Mouse (Mus musculus) T-helper 17 cell (primary cell): ENCODE measurements around the gene Cdk8.

ENCODE experiments used
- in situ Hi-C, 2 experiments: fragments of 300-600 bp; cut with MboI, MseI; formaldehyde crosslinking; loops; 1 replicate in 1 of 2; 2 replicates in 1 of 2; pipeline ENCODE4 v1.15.1; 2025; ENCODE audit warnings: high pct_unique_total_duplicates in 2 of 2

Gene Cdk8

DNA sequence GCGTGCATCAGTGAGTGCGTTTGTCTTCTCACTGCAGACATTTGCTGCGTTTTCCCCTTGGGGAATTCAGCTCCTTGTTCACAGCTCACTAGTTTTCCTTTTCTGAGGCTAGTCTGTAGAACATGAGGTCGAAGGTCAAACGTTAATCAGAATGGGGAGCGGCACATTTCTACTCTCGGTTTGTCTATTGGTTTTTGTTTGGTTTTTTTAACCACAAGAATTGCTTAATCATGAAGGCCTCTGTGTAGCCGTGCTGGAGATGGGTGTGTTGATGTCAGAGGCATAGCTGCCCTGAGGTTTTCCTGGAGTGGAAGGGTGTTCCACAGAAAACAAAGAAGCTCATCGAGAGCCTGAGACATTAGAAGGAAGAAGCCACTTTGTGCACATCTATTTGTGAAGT lies 39.6 kb downstream of the Cdk8 start:
- in situ Hi-C loops = no loop called here

DNA sequence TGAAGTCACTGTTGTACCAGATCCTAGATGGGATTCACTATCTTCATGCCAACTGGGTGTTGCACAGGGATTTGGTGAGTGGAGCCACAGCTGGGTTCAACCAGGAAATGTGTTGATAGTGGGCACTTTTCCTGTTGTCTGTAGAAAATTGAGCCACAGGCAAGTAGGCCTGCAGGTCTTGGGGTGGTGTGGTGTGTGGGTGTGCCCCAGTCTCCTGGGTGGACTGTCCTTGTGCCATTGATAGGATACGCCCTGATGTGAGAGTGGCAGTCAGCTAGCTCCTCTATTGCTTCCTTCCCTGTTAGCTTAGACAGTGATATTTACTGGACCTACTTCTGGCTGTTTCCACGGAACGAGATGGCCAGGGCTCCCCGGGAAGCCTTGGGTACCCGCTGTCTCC lies 40.6 kb downstream of the Cdk8 start:
- in situ Hi-C loops = no loop called here

DNA sequence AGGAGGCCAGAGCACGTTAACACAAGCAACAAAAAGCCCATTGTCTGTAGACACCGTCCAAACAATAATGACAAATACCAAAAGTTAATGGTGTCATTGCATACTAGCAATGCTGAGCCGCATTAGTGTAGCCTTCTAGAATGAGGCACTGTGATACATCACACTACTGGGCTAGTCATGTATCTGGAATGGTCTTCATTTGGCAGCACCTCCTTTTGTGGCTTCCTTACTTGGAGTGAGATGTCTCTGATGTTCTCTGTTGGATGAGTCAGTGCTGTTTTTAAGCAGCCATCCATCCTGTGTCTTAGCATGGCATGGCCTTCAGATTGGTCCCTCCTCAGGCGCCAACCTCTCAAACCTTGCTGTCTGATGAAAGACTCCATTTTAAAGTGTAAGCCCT lies 42.1 kb downstream of the Cdk8 start:
- in situ Hi-C loops = no loop called here

DNA sequence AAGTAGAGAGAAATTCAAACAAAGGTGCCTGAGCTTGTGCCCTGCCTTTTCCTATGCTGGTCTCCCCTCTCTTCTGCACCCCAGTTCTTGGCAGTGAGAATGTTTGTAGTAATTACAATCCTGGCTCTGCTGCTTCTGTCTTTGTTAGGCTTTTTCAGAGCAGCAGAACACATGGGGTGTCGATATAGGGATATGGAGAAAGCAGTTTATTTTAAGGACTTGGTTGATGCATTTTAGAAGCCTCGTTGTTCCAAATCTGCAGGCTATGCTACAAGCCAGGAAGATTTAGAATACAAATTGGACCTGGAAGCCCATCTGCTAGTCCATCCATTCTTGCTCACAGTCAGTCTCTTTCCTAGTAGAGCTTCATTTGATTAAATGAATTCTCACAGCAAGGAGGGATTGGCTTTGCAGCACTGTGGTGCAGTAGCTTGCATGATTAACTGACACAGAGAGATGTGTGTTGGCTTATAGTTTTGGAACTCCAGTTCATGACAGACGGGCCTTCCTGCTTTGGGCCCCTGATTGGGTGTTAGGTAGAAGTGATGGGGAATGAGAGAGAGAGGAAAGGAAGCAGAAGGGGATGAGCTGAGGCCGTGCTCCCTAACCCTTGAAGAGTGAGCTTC lies 43.5 kb downstream of the Cdk8 start:
- in situ Hi-C loops = no loop called here

DNA sequence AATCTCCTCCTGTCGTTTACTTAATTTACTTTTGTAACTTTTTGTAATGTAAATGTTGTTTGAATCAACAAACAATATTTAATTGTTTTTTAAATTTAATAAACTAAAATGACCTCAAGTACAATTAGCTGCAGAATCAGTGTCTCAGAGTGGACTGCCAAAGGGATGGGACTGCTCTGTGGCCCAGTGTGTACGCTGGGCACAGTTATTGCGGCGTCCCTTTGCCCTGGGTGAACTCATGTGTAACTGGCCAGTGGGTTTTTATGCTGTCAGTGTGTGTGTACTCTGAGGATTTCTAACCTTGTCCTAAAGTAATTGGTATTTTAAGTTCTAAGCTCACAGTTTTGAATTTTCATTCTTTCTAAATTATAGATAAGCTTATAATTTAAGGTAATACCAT lies 46.5 kb downstream of the Cdk8 start:
- in situ Hi-C loops = no loop called here

DNA sequence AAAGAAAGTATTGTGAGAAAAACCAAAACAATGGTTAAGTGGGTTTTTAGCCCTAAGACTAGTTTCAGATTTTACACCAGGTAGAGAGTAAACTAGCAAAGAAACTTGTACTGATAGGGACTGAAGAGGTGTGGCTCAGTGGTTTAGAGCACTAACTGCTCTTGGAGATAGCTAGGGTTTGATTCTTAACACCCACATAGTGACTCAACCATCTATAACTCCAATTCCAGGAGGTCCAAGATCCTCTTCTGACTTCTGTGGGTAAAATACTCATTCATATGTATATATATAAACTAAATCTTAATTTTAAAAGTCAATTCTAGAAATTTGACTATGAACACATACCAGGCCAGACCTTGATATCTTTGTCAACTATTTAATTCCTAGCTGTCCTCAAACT lies 49.0 kb downstream of the Cdk8 start:
- in situ Hi-C loops = no loop called here

DNA sequence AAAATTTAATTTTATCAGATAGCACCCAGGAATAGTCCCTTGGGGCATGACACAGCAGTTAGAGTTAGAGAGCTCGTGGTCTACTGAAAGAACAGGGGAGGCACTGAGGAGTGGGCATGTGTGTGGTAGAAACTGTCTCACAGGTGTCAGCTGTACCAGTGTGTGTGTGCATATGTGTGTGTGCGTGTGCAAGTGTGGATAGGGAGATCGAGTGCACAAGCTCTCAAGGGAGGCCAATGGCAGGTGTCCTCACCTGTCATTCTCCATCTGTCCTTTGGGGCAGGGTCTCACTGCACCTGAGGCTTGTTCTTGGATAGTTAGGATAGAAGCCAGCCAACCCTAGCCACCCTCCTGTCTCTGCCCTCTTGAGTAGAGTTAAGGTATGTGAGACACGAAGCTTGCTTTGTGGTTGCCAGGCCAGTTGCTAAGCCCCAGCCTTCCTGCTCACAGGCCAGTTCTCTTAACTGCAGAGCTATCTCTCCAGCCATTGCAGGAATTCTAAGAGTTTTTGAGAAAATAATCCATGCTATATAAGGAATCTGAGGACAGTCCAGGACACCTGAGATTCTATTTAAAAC lies 50.3 kb downstream of the Cdk8 start:
- in situ Hi-C loops = no loop called here

DNA sequence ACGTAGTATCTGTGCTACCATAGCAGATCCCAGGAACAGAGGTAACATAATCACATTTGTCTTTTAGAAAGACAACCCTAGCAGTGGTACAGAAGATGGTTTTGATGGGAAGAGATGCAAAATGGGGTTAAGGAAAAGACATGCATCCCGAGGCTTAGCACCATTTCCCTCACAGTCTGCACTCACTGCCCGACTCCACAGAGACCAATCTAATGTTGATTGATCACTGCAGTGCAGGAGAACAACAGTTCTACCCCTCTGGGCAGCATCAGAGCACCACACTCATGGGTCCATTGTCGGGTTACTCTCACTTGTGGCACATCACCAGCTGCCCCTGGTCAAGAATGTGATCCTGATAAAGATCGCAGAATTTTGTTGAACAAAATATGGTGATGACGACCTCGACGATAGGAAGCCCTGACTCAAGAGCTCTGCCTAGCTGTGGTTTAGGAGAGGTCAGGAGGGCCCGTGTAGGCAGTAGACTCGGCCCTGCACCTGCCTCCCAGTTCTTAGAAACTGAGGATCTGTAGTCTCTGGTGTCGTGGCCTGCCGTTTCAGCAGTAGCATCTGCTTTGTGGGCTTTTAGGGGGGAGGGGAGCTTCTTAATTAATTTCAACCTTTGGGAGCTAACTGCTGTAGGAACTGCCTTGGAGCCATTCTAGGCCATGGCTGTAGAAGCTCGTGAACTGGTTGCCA lies 51.0 kb downstream of the Cdk8 start:
- in situ Hi-C loops = no loop called here

DNA sequence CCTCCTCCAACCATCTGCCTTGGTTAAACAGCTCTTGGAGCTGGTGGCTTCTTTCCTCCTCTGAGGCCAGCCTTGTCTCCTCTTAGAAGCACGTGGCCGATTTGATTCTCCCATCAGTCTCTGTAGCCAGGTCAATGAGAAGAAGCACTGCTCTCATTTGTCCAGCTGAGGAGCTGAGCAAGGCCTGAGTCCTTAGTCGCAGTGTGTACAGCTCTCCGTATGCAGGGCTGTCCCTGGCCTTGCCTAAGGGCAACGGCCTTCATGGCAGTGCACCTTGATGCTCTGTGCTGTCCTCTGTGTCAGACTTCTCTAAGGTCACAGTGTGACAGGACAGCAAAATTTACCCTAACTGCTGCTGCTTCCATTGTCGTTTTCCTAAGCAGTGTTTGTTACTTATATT lies 52.9 kb downstream of the Cdk8 start:
- in situ Hi-C loops = no loop called here

DNA sequence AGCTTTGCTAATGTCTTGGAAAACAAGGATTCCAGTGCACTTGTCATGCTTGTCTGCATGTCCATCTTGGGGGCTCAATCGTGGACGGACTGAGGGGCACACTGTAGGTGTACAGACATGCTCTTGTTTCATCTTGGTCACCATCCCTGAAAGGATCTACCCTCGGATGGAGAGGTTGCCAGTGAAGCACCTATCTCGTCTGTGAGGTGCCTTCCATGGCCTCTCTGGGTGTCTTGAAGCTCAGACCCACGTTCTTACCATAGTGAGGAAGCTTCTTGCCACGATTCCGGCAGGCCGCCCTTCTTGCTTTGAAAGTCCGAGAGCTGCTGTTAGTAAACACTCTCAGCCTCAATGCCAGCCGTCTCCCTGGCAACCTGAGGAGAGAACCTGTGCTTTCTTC lies 56.4 kb downstream of the Cdk8 start:
- in situ Hi-C loops = loop anchor here in 1 of 2 experiments (5.0 kb wide), 1 partner anchor 50 kb away; no protein-coding TSS in a partner anchor

DNA sequence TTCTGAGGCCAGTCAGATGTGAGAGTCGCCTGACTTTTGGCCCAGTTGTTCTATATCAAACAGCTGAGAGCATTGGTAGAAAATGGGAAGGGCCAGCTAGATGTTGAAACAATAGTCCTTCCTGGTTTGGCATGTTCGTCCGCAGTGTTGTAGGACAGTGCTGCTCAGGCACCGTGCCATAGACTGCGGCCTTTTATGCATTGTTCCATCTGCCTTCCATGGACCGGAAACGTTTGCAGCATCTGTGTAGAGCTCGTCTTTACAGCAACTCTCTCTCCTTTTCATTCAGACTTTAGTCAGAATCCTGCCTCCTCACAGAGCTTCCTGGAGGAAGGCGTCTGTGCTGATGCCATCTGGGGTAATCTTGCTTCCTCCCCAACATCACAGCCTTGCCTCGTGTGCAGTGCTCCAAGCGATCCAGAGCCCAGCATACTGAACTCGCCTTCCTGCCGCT lies 57.0 kb downstream of the Cdk8 start:
- in situ Hi-C loops = loop anchor here in 1 of 2 experiments (5.0 kb wide), 1 partner anchor 51 kb away; no protein-coding TSS in a partner anchor

DNA sequence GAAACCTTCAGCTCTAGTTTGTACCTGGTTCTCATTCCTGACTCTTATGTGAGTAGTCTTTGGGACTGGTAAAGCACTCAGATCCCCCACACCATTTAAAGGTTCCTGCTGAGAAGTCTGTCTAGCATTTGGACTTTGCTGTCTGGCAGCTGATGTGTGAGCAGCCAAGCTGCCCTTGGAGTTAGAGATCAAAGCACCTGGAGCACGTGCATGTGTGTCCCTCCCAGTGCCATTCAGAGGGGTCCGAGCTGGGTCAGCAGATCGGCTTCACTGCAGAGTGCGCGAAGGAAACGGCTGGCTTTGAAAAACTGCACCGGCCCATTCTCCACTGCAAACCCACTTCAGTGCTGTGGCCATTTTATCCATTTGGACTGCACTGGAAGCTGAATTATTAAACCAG lies 58.9 kb downstream of the Cdk8 start:
- in situ Hi-C loops = loop anchor here in 1 of 2 experiments (5.0 kb wide), 1 partner anchor 53 kb away; no protein-coding TSS in a partner anchor

DNA sequence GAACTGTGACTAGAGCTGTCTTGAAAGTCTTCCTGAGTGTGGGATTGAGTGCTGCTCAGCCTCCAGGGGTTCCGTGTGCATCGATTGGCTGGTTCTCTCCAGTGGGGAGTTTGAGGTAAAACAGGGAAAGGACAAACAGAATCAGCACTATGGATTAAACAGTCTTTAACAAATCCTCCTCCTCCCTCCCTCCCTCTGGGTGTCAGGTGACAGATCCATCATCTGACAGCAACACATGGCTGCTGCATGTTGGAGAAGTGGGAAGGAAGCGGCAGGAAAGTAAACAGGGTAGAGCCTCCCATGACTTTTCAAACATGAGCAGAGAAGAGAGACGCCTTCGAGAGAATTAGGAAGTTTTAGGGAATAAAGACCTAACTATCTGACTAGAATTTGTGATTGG lies 59.4 kb downstream of the Cdk8 start:
- in situ Hi-C loops = no loop called here

DNA sequence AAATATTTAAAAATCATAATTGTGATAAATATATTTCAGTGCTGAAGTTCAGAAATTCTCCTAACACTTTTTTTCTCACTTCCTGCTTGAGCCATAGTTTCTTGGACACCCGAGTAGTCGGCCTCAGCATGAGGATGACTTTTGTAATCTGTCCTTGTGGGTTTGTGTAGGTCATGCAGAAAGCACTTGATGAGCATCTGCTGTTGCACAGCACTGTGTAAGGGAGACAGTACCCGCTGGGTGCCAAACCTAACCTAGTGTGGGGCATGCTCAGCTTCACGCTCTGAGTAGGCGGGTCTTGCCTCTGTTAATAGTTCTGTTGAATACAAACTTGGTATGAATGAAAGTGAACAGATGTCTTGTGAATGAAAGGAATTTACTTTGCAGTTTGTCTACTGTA lies 60.5 kb downstream of the Cdk8 start:
- in situ Hi-C loops = no loop called here

DNA sequence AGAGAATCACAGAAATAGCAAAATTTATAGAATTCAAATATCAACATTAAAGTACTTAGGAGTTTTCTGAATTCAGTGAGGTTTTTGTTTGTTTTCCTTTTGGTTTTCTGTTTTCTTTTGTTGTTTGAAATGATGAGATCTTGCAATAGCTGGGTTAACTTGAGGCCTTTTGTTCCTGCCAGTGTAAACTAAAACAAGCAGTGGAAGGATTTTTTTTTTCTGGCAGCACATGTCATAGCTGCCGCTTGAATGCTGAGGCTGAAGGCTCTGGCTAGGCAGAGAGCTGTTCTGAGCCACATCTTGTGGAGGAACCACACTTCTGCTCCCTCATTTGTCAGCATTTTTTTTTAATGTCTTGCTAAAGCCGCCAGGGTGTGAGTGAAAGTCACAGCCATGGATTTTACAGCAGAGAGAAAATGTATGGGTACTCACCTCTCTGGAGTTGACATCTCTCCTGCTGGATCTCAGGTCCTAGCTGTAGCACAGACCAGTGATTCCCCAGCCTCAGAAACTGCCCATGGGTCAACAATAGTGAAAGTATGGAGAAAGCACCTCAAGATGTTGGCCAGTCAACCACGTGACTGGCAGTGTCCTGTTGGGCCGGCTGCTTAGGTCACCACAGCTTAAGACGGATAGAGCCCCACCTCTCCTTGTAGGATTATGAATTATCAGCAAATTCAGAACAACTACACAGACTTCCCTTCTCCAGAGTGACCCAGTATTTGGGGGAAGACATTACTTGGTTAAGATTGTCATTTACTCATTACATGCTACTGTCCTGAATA lies 62.1 kb downstream of the Cdk8 start:
- in situ Hi-C loops = no loop called here

DNA sequence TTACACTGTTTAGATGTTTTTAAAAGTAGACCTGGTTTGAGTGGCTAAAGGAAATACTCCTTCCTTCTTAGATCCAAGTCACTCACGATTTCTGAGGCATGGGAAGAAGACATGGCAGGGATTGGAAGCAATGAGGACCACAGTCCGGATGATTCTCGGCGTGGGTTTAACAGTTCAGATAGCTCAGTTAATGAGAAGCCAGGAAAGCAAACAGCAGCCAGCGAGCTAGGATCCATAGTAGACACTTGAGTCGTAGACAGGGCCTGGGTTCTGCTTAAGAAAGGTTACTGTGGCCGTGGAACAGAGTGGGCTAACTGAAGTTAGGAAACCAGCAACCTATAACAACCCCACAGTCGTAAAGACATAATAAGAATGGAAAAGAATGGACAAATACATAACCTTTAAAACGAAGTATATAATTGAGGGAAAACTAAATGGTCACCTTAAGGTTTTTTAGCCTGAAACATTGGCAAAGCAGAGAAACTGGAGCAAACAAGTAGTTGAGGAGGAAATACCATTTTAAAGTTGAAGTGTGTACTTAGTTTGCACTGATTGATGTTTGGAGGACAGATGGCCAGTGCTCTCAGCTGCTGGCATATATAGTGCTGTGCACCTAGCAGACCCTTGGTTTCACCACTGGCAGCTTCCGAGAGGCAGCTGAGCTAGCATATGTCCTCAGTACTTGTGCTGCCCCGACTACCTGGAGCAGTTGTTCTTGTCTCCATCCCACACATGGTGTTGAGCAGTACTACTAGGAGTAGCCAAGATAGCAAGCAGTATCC lies 63.1 kb downstream of the Cdk8 start:
- in situ Hi-C loops = no loop called here

DNA sequence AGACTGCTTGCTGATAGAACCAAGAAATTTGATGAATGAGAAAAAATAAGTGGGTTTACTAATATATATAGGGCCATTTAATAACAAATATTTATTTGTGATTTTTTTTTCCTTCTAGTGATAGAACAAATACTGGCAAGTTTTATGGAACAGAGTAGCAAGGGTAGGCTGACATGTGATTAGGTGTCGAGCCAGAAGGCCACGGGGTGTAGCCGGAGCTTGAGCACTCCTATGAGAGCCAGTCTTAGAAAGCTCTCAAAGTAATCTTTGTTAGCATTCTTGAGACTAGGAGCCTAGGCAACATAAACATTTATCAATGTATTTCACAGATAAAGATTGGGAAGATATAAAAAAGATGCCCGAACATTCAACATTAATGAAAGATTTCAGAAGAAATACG lies 63.8 kb downstream of the Cdk8 start:
- in situ Hi-C loops = no loop called here

DNA sequence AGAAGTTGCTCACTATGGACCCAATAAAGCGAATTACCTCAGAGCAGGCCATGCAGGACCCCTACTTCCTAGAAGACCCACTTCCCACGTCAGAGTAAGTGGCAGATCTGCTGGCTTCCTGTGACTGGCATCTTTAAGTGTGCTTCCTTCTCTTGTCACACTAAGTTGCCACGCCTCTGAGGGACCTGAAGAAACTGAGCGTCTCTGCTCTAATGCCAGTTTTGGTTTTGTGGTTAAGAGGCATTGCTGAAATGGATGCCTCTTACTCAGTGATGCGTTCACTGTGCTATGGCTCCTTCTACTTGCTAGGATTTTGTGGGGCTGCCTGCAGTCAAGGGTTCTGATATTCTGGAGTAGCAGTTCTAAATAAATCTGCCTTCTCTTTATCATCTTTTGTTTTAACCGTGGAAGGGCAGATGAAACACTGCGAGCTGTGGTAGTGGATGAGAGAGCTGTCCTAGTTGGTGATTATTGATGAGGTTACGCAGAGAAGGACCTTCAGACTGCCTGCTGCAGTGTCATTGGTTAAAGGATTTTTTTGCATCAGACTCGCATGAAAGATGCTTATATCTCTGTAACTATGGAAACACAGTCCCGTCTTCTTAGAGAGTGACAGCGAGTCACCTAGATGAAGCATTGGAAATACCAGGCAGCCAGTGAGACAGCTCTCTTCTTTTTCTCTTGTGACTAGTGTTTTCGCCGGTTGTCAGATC lies 67.9 kb downstream of the Cdk8 start:
- in situ Hi-C loops = no loop called here

DNA sequence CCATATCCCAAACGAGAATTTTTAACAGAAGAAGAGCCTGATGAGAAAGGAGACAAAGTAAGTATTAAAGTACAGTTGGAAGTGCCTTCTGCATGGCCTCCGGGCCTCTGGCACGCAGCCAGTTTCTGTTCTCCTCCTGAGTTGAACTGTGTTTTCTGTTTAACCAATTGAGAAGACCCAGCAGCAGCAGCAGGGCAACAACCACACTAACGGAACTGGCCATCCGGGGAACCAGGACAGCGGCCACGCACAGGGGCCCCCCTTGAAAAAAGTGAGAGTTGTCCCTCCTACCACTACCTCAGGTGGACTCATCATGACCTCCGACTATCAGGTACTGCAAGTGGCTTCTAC lies 68.5 kb downstream of the Cdk8 start:
- in situ Hi-C loops = no loop called here

DNA sequence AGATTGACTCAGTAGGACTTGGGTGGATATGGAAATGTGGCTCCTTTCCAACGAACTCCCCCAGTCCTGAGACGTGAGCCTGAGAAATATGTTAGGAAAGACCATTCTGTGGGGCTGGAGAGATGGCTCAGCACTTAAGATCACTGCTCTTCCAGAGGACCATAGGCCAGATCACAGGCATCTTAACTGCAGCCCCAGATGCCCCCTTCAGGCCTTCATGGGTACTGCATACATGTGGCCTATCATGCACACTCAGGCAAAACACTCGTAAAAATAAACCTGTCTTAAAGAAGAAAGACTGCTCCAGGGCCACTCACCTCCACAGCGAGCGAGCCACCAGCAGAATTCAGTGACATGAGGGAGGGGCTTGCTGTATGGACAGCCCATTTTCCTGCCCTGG lies 72.4 kb downstream of the Cdk8 start:
- in situ Hi-C loops = loop anchor here in 1 of 2 experiments (5.0 kb wide), 1 partner anchor 111 kb away; no protein-coding TSS in a partner anchor
